Mouse (Mus musculus) G1E-ER4 (cell line): ENCODE measurements around the gene Gpc6. TPM values are rescaled to one million over a fixed set of nuclear protein-coding genes. Genes with fewer than 3 reads are reported as not detected.

ENCODE experiments used
- GATA1 ChIP-seq: IDR thresholded peaks from one replicate; pipeline ENCODE4 v1.8.0; 2012; ENCODE audit warnings: low read length, inconsistent platforms
- polyA plus RNA-seq: library from polyadenylated mRNA; stranded (reverse); fragments of >175 nt; gene quantifications from 2 replicates; pipeline ENCODE4 v1.2.3, GENCODE M21; 2012

Gene Gpc6
- polyA plus RNA-seq, 1 experiment, result not detected

DNA sequence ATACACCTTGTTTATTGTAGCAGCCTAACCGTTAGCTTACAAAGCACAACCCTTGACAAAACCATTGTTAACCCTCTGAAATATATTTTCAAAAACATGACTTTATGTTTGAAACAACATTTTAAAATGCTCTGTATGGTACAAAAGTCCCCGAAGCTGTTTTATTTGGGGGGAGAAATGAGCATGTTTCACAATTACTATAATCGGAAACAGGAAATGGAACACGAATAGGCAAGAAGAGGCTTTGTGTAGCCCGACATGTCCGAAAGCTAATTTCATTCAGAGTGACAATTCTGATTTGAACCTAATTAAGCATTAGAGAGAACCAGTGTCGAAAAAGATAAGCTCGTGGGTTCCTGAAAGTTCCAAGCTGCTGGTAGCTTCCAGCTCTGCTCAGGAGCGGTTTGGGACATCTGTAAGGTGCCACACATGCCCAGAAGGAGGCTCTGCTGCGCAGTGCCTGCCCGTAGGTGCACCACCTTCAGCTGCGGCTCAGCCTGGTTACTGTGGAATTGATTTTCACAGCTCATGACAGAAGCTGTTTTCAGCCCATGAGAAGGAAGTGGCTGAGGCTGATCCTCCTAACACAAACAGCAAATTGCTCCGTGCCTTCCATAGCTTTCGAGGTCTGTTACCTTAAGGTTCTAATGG, 12.9 kb downstream of the Gpc6 start:
- TF ChIP-seq GATA1, result no peak

DNA sequence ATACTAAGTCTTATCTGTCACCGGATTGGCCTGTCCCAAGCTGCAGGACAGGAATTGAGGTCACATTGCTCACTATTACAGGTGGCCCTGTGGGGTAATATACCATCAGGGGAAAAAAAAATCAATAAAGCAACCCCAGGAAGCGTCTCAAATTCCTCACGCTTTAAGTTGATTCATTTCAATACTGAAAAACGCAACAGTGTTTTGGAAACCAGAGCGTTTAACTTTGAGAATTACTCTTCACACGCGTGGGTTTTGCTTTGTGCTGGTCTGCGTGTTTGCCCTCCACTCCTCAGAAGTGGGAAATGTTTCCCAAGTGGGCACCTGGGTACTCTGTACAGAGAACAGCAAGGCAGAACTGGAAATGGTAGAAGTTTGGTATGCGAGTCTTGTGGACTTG, 13.6 kb downstream of the Gpc6 start:
- no peak for TF ChIP-seq GATA1

DNA sequence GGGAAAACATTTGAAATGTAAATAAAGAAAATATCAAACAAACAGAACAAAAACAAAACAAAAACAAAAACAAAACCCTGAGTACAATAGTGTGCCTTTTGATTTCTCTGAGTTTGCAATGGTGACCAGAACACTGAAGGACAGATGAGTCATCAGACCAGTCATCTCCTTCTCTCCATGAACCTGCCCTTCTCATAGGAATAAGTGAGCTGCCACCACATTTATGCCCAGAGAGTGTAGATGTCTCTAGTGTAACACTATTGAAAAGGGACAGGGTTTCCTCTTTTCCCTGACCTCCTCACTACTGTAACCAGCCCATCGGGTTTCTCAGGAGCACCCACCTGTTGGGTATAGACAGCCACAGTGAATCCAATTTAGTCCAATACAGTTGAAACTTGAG, 14.4 kb downstream of the Gpc6 start:
- TF ChIP-seq GATA1, result no peak

DNA sequence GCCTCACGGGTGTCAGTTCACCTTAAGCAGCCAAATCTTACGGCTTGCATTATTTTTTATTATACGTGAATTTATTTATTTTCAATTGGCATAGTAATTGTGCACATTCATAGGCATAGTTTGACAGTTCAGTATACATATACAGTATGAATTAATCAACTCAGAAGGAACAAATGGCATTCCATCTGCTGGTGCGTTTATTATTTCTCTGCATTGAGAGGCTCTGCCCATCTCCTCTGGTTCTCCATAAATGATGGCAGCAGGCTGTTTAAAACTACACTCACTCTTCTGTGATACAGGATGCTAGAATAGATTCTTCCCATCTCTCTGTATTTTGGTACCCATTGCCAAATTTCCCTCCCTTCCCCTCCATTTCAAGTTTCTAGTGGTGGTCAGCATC, 16.7 kb downstream of the Gpc6 start:
- no peak for TF ChIP-seq GATA1

DNA sequence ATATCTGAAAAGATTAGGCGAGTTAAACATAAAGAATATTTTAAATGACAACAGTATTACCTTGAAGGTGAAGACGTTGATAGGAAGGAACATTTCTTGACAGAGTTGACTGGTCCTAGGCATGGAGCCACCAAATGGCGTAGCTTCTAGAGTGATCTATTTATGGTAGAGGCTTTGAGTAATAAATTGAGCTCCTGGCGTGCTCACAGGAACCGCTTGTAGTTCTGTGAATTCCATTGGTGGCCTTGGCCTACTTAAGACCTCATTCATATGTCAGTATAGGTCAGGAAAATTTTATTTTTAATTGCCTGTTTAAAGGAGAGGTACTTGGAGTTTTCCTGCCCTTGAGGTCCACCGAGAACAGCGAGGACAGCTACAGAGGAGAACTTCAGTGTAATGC, 18.6 kb downstream of the Gpc6 start:
- no peak for TF ChIP-seq GATA1

DNA sequence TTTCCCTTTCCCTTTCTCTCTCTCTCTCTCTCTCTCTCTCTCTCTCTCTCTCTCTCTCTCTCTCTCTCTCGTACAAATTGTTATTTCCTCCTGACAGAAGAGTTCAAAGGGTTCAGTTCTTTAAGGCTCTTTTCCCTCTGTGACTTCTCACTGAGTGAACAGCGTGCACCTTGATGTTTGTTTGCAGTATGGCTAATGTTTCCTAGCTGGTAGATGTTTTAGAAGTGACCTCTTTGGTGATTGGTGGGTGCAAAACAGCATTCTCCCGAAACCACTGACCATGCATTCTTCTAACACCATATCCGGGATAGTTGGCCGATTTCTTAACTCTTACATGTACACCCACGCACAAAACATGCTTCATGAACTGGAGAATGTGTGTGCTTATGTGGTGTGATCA, 20.9 kb downstream of the Gpc6 start:
- TF ChIP-seq GATA1, result no peak

DNA sequence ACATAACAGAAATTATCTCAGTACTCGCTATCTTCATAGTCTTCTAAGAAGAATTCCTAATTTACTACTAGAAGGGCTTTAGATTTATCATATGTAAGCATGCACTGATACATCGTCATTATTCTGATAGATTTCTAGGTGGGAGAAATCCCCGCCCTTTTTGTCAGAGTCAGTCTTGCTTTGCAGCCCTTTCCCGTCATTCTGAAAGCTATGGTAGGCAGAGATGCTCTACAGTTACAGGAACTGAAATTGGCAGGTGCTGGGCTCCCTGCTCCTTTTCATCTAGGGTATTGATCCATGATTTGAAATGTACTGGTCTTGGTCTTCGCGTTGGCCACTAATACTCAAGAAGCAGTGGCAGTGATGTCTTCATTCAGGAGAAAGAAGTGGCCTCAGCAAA, 22.3 kb downstream of the Gpc6 start:
- no peak for TF ChIP-seq GATA1

DNA sequence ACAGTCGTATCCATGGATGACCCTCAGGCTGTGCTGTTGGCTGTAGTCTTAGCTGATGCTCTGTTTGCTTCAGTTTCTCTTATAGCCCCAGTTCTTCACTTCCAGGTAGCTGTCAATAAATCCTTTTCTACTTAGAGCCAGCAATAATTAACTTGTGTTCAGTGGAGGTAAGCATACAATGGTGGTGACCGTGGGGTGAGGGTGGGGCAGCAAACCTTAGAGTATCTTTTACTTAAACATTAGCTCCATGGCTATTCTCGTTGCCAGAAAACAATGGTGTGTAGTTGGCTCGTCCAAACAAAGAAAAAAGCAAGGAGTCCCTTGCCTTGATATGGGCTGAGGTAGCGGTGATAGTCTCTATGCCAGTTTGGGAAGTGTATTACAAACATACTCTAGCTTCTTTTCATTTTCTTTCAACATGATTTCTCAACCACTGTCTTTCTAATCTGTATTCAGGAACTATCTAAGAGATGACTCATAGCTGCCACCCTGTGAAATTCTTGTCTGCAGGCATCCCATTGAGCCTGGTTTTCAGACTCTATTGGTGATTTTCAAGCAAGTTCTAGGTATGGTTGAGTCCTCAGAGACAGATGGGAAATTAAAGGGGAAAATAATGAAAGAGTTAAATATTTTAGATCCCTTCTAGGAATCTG, 22.9 kb downstream of the Gpc6 start:
- no peak for TF ChIP-seq GATA1

DNA sequence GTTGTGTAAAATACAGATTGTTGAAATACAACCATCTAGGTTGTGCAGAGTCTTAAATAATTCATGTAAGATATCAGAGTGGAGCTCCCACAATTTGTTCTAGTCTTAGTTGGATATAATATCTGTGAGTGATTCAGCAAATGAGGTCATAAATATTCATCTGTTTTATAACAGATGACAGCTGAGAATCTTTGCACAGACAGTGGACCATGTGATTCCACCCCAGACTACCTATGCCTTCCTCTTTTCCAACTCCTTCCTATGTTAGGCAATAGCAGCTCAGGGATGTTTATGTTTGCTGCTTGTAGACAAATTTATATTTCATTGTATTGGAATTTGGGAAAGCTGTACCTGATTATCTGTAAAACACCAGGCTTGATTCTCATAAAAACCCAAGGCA, 32.0 kb downstream of the Gpc6 start:
- no peak for TF ChIP-seq GATA1

DNA sequence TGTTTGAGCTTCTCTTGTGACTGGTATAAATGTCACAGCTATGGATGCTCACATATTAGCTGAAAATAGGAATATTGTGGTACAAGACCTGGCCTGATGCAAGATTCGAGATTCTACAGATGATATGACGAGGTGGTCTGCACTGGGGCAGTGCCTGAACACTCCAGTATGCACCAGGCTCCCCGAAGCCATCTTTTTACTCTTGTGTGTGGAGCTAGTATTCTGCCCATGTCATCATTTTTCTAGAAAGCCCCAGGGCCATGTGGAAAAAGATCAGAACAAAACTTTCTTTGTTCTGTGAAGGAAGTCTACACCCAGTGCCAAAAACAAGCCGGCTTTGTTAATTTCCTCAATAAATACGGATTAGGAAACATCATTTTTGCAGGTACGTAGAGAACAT, 39.7 kb downstream of the Gpc6 start:
- no peak for TF ChIP-seq GATA1

DNA sequence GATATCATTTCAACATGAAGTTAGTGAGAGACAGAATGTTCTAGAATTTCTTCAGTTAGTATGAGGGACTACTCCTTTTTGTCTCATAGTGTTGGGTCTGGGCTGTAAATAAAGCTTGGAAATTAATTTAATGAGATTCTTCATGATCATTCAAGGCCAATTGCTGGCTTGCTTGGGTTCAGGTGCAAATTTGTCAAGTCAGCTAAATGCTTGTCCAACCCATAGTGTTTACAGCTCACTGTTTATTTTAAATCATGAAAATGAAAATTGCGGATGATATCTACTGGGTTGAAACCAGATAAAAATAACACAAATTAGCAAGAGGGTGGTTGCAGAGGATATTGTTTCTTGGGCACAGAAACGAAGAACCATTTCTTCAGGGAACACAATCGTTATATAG, 49.6 kb downstream of the Gpc6 start:
- no peak for TF ChIP-seq GATA1

DNA sequence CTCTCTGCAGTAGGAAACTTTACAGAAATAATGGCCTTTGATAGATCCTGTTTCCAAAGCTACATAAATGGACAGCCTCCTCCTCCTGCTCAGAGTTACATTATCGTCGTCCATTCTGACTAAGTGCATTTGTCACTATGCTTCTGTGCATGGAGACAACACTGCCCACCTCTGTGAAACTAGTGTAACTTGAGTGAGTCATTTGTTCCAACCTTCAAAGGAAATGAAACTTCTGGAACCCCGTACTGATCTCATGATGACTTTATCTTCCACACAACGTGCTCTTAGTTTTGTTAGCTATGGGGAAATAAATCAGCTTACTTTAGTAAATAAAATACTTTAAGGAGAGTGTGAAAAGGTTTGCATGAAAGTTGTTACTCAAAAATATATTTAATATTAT, 50.1 kb downstream of the Gpc6 start:
- TF ChIP-seq GATA1, result no peak

DNA sequence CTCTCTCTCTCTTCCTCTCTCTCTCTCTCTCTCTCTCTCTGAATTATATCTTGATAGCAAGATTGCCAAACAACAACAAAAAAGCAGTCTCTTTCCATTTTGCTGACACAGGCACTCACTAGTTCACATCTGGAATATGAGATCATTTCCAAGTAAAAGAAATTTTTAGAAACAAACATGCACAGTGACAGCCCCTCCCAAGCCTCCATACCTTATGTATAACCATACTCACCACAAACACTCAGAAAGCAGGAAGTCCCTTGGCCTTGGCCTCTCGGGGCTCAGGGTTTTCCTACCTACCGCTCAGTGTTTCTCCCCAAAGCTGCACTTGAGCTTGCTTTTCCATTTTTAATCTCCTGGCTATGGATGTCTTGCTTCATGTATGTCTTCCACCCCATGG, 52.1 kb downstream of the Gpc6 start:
- no peak for TF ChIP-seq GATA1

DNA sequence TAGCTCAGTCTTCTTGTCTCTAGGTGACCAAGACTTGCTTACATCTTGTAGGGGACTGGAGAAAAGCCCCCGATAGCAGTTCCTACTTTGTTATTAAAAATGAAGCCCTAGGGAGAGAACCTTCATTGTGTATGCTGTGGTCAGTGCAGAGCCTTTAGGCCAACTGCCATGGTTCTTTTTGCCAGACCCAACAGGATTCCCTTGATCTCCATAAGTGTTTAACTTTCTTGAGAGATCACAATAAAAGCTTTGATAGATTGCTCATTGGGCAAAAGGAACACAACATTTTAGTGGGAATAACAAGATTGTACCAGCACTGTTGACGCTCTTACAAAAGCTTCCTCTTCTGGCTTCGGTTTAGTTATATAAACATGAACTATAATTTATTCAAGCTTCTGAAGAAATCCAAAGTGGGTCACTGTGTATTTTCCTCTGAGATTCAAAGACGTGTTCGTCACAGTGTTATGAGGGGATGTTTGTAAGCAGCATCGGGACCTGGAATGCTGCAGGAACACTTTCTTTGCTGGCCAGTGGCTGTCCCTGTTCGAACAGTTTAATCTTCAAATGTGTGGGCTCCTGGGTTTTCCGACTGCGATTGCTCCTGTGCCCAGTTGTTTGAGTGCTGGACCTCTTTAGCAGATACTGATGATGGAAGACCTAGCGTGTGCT, 54.7 kb downstream of the Gpc6 start:
- TF ChIP-seq GATA1, result no peak

DNA sequence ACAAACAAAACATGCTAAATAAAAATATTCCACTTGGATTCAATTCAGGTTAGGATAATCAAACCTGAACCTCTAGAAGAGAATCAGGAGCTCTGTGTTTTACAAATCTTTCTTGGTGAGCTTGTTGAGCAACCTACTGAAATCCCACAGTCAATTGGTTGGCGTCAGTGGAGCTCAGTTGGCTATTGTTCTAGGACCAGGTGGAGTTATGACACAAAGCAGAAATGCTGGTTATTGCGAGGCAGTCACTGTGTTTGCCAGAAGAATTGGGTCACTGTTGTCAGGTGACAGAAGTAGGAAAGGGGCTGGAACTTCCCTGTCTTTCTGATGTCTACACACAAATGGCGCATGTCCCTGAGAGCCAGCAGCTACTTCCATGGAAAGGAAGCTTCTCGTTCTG, 56.6 kb downstream of the Gpc6 start:
- TF ChIP-seq GATA1, result no peak

DNA sequence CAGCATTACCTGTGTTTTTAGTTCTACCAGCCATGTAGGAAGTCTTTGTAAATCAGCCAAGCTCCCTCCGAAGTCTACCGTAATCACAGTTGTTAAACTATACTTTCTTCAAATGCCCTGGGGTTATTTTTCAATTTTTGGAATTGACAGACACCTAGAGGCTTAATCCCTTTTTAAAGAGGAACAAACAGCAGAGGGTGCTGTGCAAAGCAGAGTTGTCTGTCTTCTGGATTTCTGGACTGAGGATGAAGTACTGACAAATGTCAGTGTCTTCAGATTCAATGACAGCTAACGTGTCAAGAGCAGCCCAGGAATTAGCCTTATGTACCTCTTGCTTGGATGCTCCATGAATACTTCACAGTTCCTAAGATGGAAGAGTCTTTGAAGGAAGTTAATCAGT, 62.2 kb downstream of the Gpc6 start:
- TF ChIP-seq GATA1, result no peak

DNA sequence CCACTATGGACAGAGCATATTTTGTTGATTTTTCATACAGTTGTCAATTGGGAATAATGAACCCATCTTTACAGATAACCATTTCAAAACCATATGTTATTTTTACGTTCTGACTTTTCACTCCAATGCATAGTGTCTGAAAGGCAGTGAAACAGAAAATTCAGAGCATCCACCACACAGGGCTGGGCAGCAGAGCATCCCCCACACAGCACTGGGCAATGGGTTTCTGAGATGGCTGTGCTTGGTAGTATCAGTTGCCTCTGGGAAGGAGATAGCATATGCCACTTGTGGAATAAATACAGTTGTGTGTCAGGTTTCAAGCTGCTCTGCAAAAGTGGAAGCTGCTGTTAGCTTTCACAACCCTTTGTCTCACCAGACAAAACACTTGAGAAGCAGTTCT, 75.3 kb downstream of the Gpc6 start:
- no peak for TF ChIP-seq GATA1
